Mouse (Mus musculus): ENCODE data around the gene Heg1. TPM values are rescaled to one million over a fixed set of nuclear protein-coding genes. Genes with fewer than 3 reads are reported as not detected.

Heg1 gene
- total and polyA plus RNA-seq, 3 experiments = 40.8 to 77.1 (median 67.2) TPM

DNA sequence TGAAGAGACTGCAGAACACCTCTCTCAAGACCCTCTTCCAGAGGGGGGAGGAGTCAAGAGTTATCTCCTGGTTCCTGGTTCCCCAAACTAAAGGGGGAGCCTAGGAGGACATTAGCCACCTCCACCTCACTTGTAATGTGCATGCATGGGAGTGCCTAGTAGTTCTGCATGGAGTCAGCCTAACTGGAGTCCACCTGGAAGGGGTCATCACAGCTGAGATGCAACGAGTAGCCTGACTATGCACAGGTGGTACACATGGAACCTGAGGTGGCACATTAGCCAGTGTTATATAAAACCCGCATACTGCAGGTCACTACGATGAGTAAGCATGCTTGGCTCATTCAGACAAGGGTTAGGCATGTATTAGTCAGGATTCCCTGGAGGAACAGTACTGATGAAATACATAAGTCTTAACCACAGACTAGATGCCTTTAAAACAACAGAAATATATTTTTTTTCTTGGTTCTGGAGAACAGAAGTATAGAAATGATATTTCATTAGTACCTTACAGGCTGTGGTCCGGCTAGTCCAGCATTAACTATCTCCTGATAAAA, 17.1 kb upstream of the Heg1 start:
- no peak for DNase-seq (ENCODE audit: extremely low read depth)
- Histone ChIP-seq H3K27ac (ENCODE audit: insufficient read depth, low read depth) (no peak overlapping the region), H3K79me2 (replicated peaks; ENCODE audit: control insufficient read depth, extremely low read depth, insufficient read depth, poor library complexity, severe bottlenecking) (no peaks in the 10 kb centered on the region), H3K36me3 (replicated peaks in 1 of 2; ENCODE audit: control insufficient read depth in 1 of 2, insufficient read depth in 1 of 2, low read length in 1 of 2) (peaks cover 18 to 35% of the 10 kb centered on the region in 2 experiments), H3K4me1 (ENCODE audit: control insufficient read depth in 1 of 2, insufficient read depth in 2 of 2) (peaks cover 0 to 2% of the 10 kb centered on the region in 2 experiments; a peak in 1 of 4 replicates), H3K27me3 (replicated peaks) (no peaks in the 10 kb centered on the region), H3K4me2 (ENCODE audit: insufficient read depth, low read depth, poor library complexity, severe bottlenecking) (no peak overlapping the region), H3K9me3 (replicated peaks; ENCODE audit: low read length) (peaks cover 4% of the 10 kb centered on the region), H3K9ac (ENCODE audit: insufficient read depth, low read depth) (no peak overlapping the region), H3K4me3 (replicated peaks in 1 of 3; ENCODE audit: low read depth in 2 of 3, low read length in 2 of 3, poor library complexity in 1 of 3) (no peak overlapping the region)
- dilution Hi-C loops (cut with MboI; ENCODE audit: extremely low pct_ligation_motif_present, extremely low pct_unique_long_range_greater_than_20kb, low sequenced_read_pairs) (no loop called here), in situ Hi-C loops (cut with MboI; ENCODE audit: low pct_ligation_motif_present, low pct_unique_long_range_greater_than_20kb, low sequenced_read_pairs) (no loop called here)
- no peak for TF ChIP-seq CTCF (conservative IDR thresholded peaks at IDR 0.05 in 1 of 2, IDR thresholded peaks at IDR 0.05 in 1 of 2; ENCODE audit: low read depth in 2 of 2, low read length in 2 of 2)
- no peak for TF ChIP-seq GABPA (IDR thresholded peaks at IDR 0.05; ENCODE audit: insufficient replicate concordance, low read depth, low read length)
- no peak for TF ChIP-seq SIN3A (IDR thresholded peaks at IDR 0.05; ENCODE audit: low read length)
- no peak for TF ChIP-seq ZC3H11A (IDR thresholded peaks at IDR 0.05; ENCODE audit: low read depth, low read length)
- no peak for TF ChIP-seq MXI1 (IDR thresholded peaks at IDR 0.05; ENCODE audit: low read depth, low read length)
- no peak for TF ChIP-seq TBP (conservative IDR thresholded peaks at IDR 0.05; ENCODE audit: low read depth, low read length)

DNA sequence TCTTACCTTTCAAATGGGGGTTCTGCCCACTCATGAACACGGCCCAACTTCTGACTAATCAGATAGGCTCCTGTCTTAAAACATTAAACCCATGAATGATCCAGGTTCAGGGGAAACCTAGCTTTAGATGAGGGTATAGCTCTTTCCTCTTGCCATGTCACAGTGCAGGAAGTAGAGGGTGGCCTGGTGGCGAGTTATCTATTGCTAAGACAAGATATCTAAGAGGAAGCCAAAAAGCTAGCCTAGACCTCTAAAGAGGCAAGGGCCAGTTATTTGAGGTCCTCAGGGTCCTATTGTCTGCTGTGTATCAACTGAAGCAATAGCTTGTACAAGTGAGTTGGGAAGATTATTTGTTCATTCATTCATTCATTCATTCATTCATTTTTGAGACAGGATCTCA, 15.7 kb upstream of the Heg1 start:
- no peak for DNase-seq (ENCODE audit: extremely low read depth)
- H3K27ac ChIP-seq (ENCODE audit: insufficient read depth, low read depth) = no peak overlapping the region
- TF ChIP-seq MAZ (IDR thresholded peaks at IDR 0.05; ENCODE audit: low read depth, low read length) = no peak
- no peak for TF ChIP-seq CHD2 (IDR thresholded peaks at IDR 0.05; ENCODE audit: low read length)
- TF ChIP-seq UBTF (IDR thresholded peaks at IDR 0.05; ENCODE audit: low read depth, low read length) = no peak
- TF ChIP-seq GABPA (IDR thresholded peaks at IDR 0.05; ENCODE audit: insufficient replicate concordance, low read depth, low read length) = no peak
- TF ChIP-seq ZMIZ1 (IDR thresholded peaks at IDR 0.05; ENCODE audit: low read depth, low read length) = no peak
- no peak for TF ChIP-seq JUN (IDR thresholded peaks at IDR 0.05; ENCODE audit: insufficient read depth, low read depth, low read length)
- TF ChIP-seq POLR2A (IDR thresholded peaks at IDR 0.05; ENCODE audit: low read depth, low read length) = no peak
- peaks cover 2% of the 10 kb centered on the region for H3K9me3 ChIP-seq (replicated peaks; ENCODE audit: low read length)
- no peak overlapping the region for H3K9ac ChIP-seq (ENCODE audit: insufficient read depth, low read depth)
- in situ Hi-C loops (cut with MboI; ENCODE audit: low pct_ligation_motif_present, low pct_unique_long_range_greater_than_20kb, low sequenced_read_pairs) = no loop called here
- H3K4me1 ChIP-seq (ENCODE audit: control insufficient read depth in 1 of 2, insufficient read depth in 2 of 2) = peaks cover 8 to 9% of the 10 kb centered on the region in 2 experiments; a peak in 3 of 4 replicates
- H3K27me3 ChIP-seq (replicated peaks) = no peaks in the 10 kb centered on the region
- dilution Hi-C loops (cut with MboI; ENCODE audit: extremely low pct_ligation_motif_present, extremely low pct_unique_long_range_greater_than_20kb, low sequenced_read_pairs) = no loop called here
- peaks cover 13 to 25% of the 10 kb centered on the region in 2 experiments for H3K36me3 ChIP-seq (replicated peaks in 1 of 2; ENCODE audit: control insufficient read depth in 1 of 2, insufficient read depth in 1 of 2, low read length in 1 of 2)
- H3K4me2 ChIP-seq (ENCODE audit: insufficient read depth, low read depth, poor library complexity, severe bottlenecking) = no peak overlapping the region
- H3K79me2 ChIP-seq (replicated peaks; ENCODE audit: control insufficient read depth, extremely low read depth, insufficient read depth, poor library complexity, severe bottlenecking) = no peaks in the 10 kb centered on the region
- H3K4me3 ChIP-seq (replicated peaks in 1 of 3; ENCODE audit: low read depth in 2 of 3, low read length in 2 of 3, poor library complexity in 1 of 3) = no peak overlapping the region

DNA sequence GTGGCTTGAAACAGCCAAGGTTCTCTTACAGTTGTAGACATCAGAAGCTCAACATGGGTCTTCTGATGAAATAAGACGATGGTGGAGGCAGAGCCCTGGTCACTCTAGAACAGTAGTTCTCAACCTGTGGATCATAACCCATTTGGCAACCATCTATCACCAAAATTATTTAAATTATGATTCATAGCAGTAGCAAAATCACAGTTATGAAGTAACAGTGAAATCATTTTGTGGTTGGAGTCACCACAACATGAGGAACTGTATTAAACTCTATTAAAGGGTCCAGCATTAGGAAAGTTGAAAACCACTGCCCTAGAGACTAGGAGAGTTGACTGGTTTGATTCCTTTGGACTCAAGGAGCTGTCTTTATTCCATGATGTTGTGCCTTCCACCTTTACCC, 15.1 kb upstream of the Heg1 start:
- Histone ChIP-seq H3K79me2 (replicated peaks; ENCODE audit: control insufficient read depth, extremely low read depth, insufficient read depth, poor library complexity, severe bottlenecking) (no peaks in the 10 kb centered on the region), H3K4me1 (ENCODE audit: control insufficient read depth in 1 of 2, insufficient read depth in 2 of 2) (peaks cover 8 to 9% of the 10 kb centered on the region in 2 experiments; a peak in 3 of 4 replicates), H3K27ac (ENCODE audit: insufficient read depth, low read depth) (no peak overlapping the region), H3K4me3 (replicated peaks in 1 of 3; ENCODE audit: low read depth in 2 of 3, low read length in 2 of 3, poor library complexity in 1 of 3) (no peak overlapping the region), H3K4me2 (ENCODE audit: insufficient read depth, low read depth, poor library complexity, severe bottlenecking) (no peak overlapping the region), H3K9ac (ENCODE audit: insufficient read depth, low read depth) (no peak overlapping the region), H3K27me3 (replicated peaks) (no peaks in the 10 kb centered on the region), H3K36me3 (replicated peaks in 1 of 2; ENCODE audit: control insufficient read depth in 1 of 2, insufficient read depth in 1 of 2, low read length in 1 of 2) (peaks cover 7 to 19% of the 10 kb centered on the region in 2 experiments), H3K9me3 (replicated peaks; ENCODE audit: low read length) (no peaks in the 10 kb centered on the region)
- TF ChIP-seq PAX5 (IDR thresholded peaks at IDR 0.05; ENCODE audit: low read length) (no peak), GABPA (IDR thresholded peaks at IDR 0.05; ENCODE audit: insufficient replicate concordance, low read depth, low read length) (no peak), ZNF384 (IDR thresholded peaks at IDR 0.05; ENCODE audit: low read depth, low read length) (no peak), POLR2AphosphoS2 (IDR thresholded peaks at IDR 0.05; ENCODE audit: low read depth, low read length) (no peak)
- dilution Hi-C loops (cut with MboI; ENCODE audit: extremely low pct_ligation_motif_present, extremely low pct_unique_long_range_greater_than_20kb, low sequenced_read_pairs) = no loop called here
- in situ Hi-C loops (cut with MboI; ENCODE audit: low pct_ligation_motif_present, low pct_unique_long_range_greater_than_20kb, low sequenced_read_pairs) = no loop called here
- no peak for DNase-seq (ENCODE audit: extremely low read depth)

Data from CH12.LX (cell line).